Mouse (Mus musculus): ENCODE data around the gene Fthl17d. TPM values are rescaled to one million over a fixed set of nuclear protein-coding genes. Genes with fewer than 3 reads are reported as not detected.
"Not testable (repeated sequence)": the region's sequence is repeated elsewhere in the genome, so short reads cannot be mapped to it uniquely, and the experiment has no call there.

Fthl17d gene
- polyA plus RNA-seq (2015; fragmentation: Nextera tagmentation; extraction: Ambion mirVana), result not detected in 2 replicates

DNA sequence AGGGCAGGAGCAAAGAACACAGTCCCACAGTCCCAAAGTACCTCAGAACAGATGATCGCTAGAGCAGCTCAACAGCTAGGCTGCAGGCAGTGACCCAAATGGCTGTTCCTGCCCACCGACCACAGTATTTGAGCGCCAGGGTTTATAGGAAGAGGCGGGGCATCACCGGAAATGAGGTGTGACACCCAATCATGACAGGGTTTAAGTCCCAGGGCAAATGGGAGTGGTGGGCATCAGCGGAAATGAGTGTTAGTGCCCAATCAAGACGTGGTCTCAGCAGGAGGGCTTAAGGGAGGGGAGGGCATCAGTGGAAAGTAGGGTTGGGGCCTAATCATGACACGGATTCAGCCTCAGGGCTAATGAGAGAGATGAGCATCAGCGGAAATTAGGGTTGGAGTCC, at the start of gene Fthl17d:
Gene Fthl17d, minus strand, starts transcription at position 101 of the 400 bp plus-strand sequence.
- ATAC-seq (ENCODE audit: borderline replicate concordance, extremely low read depth, low FRiP score, low TSS enrichment); H3K9ac ChIP-seq; H3K27me3 ChIP-seq; H3K4me3 ChIP-seq; H3K4me1 ChIP-seq; H3K9me3 ChIP-seq; H3K36me3 ChIP-seq; H3K27ac ChIP-seq; H3K4me2 ChIP-seq: not testable (repeated sequence)
- no CpG with 5 or more reads among the region's 9 CpGs for WGBS

DNA sequence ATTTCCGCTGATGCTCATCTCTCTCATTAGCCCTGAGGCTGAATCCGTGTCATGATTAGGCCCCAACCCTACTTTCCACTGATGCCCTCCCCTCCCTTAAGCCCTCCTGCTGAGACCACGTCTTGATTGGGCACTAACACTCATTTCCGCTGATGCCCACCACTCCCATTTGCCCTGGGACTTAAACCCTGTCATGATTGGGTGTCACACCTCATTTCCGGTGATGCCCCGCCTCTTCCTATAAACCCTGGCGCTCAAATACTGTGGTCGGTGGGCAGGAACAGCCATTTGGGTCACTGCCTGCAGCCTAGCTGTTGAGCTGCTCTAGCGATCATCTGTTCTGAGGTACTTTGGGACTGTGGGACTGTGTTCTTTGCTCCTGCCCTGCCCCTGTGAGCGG, 46.6 kb upstream of the Fthl17d start, which contains the start of gene Fthl17e:
Gene Fthl17e, plus strand, starts transcription at position 301 of the 400 bp plus-strand sequence.
- H3K36me3 ChIP-seq; H3K27me3 ChIP-seq; H3K4me2 ChIP-seq; H3K27ac ChIP-seq; H3K9ac ChIP-seq; H3K4me1 ChIP-seq; ATAC-seq (ENCODE audit: borderline replicate concordance, extremely low read depth, low FRiP score, low TSS enrichment); H3K9me3 ChIP-seq; H3K4me3 ChIP-seq: not testable (repeated sequence)
- WGBS, result no CpG with 5 or more reads among the region's 10 CpGs

DNA sequence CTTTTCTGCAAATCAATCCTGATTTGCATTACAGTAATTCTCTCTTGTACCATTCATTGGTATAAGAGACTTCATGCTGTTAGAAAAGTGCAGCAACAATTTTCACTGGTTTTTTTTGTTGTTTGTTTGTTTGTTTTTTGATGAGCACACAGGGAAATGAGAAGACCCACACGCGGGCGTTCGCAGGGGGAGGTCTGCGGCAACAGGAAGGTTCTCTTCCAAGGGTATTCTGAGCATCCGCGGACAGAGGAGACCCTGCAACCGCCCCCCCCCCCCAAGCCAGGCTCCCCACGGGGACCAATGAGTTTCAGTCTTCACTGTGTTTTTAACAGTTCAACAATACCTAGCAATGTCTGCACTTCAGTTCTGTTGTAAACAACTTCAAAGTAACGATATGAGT, 32.9 kb upstream of the Fthl17d start:
- no peak for ATAC-seq (ENCODE audit: borderline replicate concordance, extremely low read depth, low FRiP score, low TSS enrichment)
- Histone ChIP-seq H3K9ac (no peak overlapping the region), H3K27ac (no peak overlapping the region), H3K9me3 (no peaks in the 10 kb centered on the region), H3K4me3 (no peak overlapping the region), H3K27me3 (no peaks in the 10 kb centered on the region), H3K4me1 (no peaks in the 10 kb centered on the region), H3K36me3 (no peaks in the 10 kb centered on the region), H3K4me2 (no peak overlapping the region)
- 60% methylated on average over 10 of the region's 10 CpGs for WGBS

DNA sequence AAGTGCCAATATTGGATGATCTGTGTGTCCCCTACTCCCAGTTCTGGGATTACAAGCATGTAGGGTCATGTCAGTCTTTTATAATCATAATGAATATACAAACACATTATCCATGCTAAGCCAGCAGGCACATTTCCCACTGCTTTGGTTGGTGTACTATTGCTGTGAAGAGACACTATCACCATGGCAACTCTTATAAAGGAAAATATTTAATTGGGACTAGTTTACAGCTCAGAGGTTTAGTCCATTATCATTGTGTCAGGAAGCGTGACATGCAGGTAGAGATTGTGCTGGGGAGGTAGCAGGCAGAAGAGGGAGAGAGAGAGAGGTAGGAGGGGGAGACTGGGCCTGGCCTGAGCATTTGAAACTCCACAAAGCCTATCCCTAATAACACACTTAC, 29.5 kb upstream of the Fthl17d start:
- H3K9me3 ChIP-seq, result no peaks in the 10 kb centered on the region
- H3K4me1 ChIP-seq, result no peaks in the 10 kb centered on the region
- no peak overlapping the region for H3K4me2 ChIP-seq
- H3K9ac ChIP-seq, result no peak overlapping the region
- no peaks in the 10 kb centered on the region for H3K36me3 ChIP-seq
- WGBS, result 69% methylated on average over 1 of the region's 1 CpGs
- no peak overlapping the region for H3K4me3 ChIP-seq
- ATAC-seq (ENCODE audit: borderline replicate concordance, extremely low read depth, low FRiP score, low TSS enrichment), result no peak
- H3K27ac ChIP-seq, result no peak overlapping the region
- H3K27me3 ChIP-seq, result no peaks in the 10 kb centered on the region

DNA sequence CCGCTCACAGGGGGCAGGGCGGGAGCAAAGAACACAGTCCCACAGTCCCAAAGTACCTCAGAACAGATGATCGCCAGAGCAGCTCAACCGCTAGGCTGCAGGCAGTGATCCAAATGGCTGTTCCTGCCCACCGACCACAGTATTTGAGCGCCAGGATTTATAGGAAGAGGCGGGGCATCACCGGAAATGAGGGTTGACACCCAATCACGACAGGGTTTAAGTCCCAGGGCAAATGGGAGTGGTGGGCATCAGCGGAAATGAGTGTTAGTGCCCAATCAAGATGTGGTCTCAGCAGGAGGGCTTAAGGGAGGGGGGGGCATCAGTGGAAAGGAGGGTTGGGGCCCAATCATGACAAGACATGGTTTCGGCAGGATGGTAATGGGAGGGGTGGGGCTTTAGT, 10.1 kb downstream of the Fthl17d start, which contains the start of gene Fthl17c:
Gene Fthl17c, minus strand, starts transcription at position 101 of the 400 bp plus-strand sequence.
- not testable (repeated sequence) for ATAC-seq (ENCODE audit: borderline replicate concordance, extremely low read depth, low FRiP score, low TSS enrichment)
- WGBS, result no CpG with 5 or more reads among the region's 11 CpGs

DNA sequence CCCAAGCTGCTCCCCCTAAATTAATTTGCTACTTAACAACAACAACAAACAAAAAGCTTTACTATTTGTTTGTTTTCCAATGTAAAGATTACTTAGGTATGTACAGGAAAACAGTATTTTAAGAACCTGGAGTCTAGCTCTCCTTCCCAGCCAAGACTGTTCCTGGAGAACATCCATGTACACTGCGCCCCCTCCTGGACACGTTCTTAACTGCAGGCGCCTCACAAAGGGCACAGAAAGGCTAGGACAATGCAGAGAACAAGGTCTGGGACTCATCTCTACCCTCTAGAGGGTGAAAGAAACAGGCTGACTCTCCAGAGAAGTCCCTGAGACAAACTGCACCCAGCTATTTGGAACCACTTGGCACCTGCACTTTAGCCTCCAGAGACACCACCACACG, 21.9 kb downstream of the Fthl17d start:
- H3K36me3 ChIP-seq; H3K27me3 ChIP-seq; H3K4me1 ChIP-seq; H3K27ac ChIP-seq; H3K9me3 ChIP-seq; H3K4me3 ChIP-seq; H3K9ac ChIP-seq; ATAC-seq (ENCODE audit: borderline replicate concordance, extremely low read depth, low FRiP score, low TSS enrichment); H3K4me2 ChIP-seq: not testable (repeated sequence)
- WGBS, result 56% methylated on average over 4 of the region's 4 CpGs

More for the DNA sequence above, 10.1 kb downstream of the Fthl17d start, which contains the start of gene Fthl17c:
- not testable (repeated sequence) for H3K9me3 ChIP-seq, H3K27me3 ChIP-seq, H3K4me1 ChIP-seq, H3K27ac ChIP-seq, H3K9ac ChIP-seq, H3K4me2 ChIP-seq, H3K36me3 ChIP-seq, H3K4me3 ChIP-seq

DNA sequence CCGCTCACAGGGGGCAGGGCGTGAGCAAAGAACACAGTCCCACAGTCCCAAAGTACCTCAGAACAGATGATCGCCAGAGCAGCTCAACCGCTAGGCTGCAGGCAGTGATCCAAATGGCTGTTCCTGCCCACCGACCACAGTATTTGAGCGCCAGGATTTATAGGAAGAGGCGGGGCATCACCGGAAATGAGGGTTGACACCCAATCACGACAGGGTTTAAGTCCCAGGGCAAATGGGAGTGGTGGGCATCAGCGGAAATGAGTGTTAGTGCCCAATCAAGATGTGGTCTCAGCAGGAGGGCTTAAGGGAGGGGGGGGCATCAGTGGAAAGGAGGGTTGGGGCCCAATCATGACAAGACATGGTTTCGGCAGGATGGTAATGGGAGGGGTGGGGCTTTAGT, 23.7 kb downstream of the Fthl17d start, which contains the start of gene Fthl17b:
Gene Fthl17b, minus strand, starts transcription at position 101 of the 400 bp plus-strand sequence.
- H3K9me3 ChIP-seq; H3K4me3 ChIP-seq; H3K27ac ChIP-seq; H3K27me3 ChIP-seq; H3K4me1 ChIP-seq; H3K4me2 ChIP-seq; H3K9ac ChIP-seq; ATAC-seq (ENCODE audit: borderline replicate concordance, extremely low read depth, low FRiP score, low TSS enrichment); H3K36me3 ChIP-seq: not testable (repeated sequence)
- WGBS, result 100% methylated on average over 4 of the region's 11 CpGs

DNA sequence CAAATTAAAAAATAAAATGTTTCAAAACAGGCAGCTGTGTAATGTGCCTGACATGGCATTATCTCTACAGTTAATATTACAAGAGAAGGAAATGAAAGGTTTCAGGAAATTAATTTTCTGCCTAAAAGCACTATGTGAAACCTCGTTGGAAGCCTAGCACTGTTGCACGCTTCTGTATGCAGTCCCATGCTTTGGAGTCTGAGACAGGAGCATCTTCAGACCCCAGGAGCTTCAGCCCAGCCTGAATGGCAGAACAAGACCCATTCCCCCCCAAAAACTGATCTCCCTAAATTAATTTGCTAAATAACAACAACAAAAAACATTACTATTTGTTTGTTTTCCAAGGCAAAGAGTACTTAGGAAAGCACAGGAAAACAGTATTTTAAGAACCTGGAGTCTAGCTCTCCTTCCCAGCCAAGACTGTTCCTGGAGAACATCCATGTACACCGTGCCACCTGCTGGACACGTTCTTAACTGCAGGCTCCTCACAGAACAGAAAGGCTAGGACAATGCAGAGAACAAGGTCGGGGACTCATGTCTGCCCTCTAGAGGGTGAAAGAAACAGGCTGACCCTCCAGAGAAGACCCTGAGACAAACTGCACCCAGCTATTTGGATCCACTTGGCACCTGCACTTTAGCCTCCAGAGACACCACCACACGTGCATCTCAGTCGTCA, 38.3 kb downstream of the Fthl17d start:
- H3K9me3 ChIP-seq, H3K9ac ChIP-seq, H3K4me1 ChIP-seq, H3K36me3 ChIP-seq, H3K27me3 ChIP-seq, H3K27ac ChIP-seq, H3K4me2 ChIP-seq, H3K4me3 ChIP-seq: not testable (repeated sequence)
- peak; percentile 62; the same call in 1 of the 2 replicates for ATAC-seq (ENCODE audit: borderline replicate concordance, extremely low read depth, low FRiP score, low TSS enrichment)
- WGBS, result 23% methylated on average over 7 of the region's 7 CpGs

DNA sequence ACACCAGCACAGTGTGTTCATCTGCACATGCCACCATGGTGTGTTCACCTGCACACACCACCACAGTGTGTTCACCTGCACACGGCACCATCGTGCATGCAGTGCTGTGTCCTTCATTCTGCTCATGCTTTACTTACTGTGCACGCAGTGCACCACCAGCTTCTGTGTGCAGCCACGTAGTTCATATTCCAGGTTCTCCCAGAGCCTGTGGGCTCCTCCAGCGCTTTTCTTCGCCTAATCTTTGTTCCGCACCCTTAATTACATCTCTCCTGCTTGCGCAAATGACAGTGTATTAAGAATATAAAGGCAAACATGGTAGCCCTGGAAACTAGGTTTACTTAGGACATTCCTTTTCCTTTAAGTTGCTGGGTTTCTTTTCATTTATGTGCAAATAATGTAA, 42.5 kb downstream of the Fthl17d start:
- Histone ChIP-seq H3K36me3 (no peaks in the 10 kb centered on the region), H3K4me1 (no peaks in the 10 kb centered on the region), H3K9ac (no peak overlapping the region), H3K4me3 (no peak overlapping the region), H3K9me3 (no peaks in the 10 kb centered on the region), H3K27me3 (no peaks in the 10 kb centered on the region), H3K27ac (peak overlapping the region; percentile 55; the same call in 1 of the 2 replicates), H3K4me2 (no peak overlapping the region)
- WGBS, result 66% methylated on average over 8 of the region's 8 CpGs
- ATAC-seq (ENCODE audit: borderline replicate concordance, extremely low read depth, low FRiP score, low TSS enrichment), result no peak; the same call in 1 of the 2 replicates

Other genes starting within 250 kb of the Fthl17d start
- gene Ssx9, start 238.3 kb downstream of the Fthl17d start, polyA plus RNA-seq (2015; fragmentation: Nextera tagmentation; extraction: Ambion mirVana), result not detected in 2 replicates
- gene Ssxb5, start 183.1 kb downstream of the Fthl17d start, polyA plus RNA-seq (2015; fragmentation: Nextera tagmentation; extraction: Ambion mirVana), result not detected in 2 replicates
- gene Gm6592, start 142.8 kb downstream of the Fthl17d start, polyA plus RNA-seq (2015; fragmentation: Nextera tagmentation; extraction: Ambion mirVana), result not detected in 2 replicates
- gene Gm5751, start 112.5 kb downstream of the Fthl17d start, polyA plus RNA-seq (2015; fragmentation: Nextera tagmentation; extraction: Ambion mirVana), result not detected in 2 replicates
- gene B630019K06Rik, start 94.4 kb downstream of the Fthl17d start, polyA plus RNA-seq (2015; fragmentation: Nextera tagmentation; extraction: Ambion mirVana), result 5.1 and 5.3 TPM in 2 replicates
- gene Fthl17b, start 23.8 kb downstream of the Fthl17d start, polyA plus RNA-seq (2015; fragmentation: Nextera tagmentation; extraction: Ambion mirVana), result not detected in 2 replicates
- not detected in 2 replicates for gene Fthl17c, start 10.2 kb downstream of the Fthl17d start, polyA plus RNA-seq (2015; fragmentation: Nextera tagmentation; extraction: Ambion mirVana)
- gene Fthl17e, start 46.7 kb upstream of the Fthl17d start, polyA plus RNA-seq (2015; fragmentation: Nextera tagmentation; extraction: Ambion mirVana), result not detected in 2 replicates
- gene Fthl17f, start 76.3 kb upstream of the Fthl17d start, polyA plus RNA-seq (2015; fragmentation: Nextera tagmentation; extraction: Ambion mirVana), result not detected in 2 replicates
- gene 4930402K13Rik, start 117.8 kb upstream of the Fthl17d start, polyA plus RNA-seq (2015; fragmentation: Nextera tagmentation; extraction: Ambion mirVana), result not detected in 2 replicates
- 1.1 and 1.2 TPM in 2 replicates for gene Lancl3, start 213.1 kb upstream of the Fthl17d start, polyA plus RNA-seq (2015; fragmentation: Nextera tagmentation; extraction: Ambion mirVana)

Data from lung, embryonic 15.5 days (tissue).